Mouse (Mus musculus): ENCODE data around the gene Sfr1.

- no peak for TF ChIP-seq CTCF (IDR thresholded peaks at IDR 0.05; ENCODE audit: borderline replicate concordance, control insufficient read depth, extremely low read depth, insufficient read depth, low read length, poor library complexity)
- TF ChIP-seq POLR2A (IDR thresholded peaks at IDR 0.05; ENCODE audit: control insufficient read depth, extremely low read depth, insufficient read depth, low read length, poor library complexity), result no peak
These were observed 46.4 kb downstream of the Sfr1 start for GRCm38 (mm10) chr19:47777847-47778246.

Measured in thymus, adult 2 months (tissue).